Mouse (Mus musculus) limb, embryonic 12.5 days (tissue): ENCODE results near the gene Plcd1. TPM values are rescaled to one million over a fixed set of nuclear protein-coding genes. Genes with fewer than 3 reads are reported as not detected.

Source experiments
- ATAC-seq: fragments of 200-750 bp; cut with Nextera tagmentation; 2 replicates; pipeline ENCODE4 v1.8.0; 2017; ENCODE audit warnings: low read depth, moderate TSS enrichment; ENCODE audit not compliant: insufficient number of reproducible peaks, insufficient read depth, low FRiP score, low TSS enrichment
- H3K27ac ChIP-seq: fragments of 300-500 bp; sonication (generic); 2 replicates; pipeline ENCODE4 v1.5.1; 2016; ENCODE audit warnings: mild to moderate bottlenecking, moderate library complexity
- H3K27me3 ChIP-seq: fragments of 300-500 bp; sonication (generic); 2 replicates; pipeline ENCODE4 v1.6.1; 2016; ENCODE audit warnings: mild to moderate bottlenecking, moderate library complexity
- H3K36me3 ChIP-seq: fragments of 300-500 bp; sonication (generic); 2 replicates; pipeline ENCODE4 v1.6.1; 2016; ENCODE audit warnings: mild to moderate bottlenecking, moderate library complexity
- H3K4me1 ChIP-seq: fragments of 300-500 bp; sonication (generic); replicated peaks from 2 replicates; pipeline ENCODE4 v1.6.1; 2016
- H3K4me2 ChIP-seq: fragments of 300-500 bp; sonication (generic); 2 replicates; pipeline ENCODE4 v1.6.1; 2016; ENCODE audit warnings: mild to moderate bottlenecking, moderate library complexity
- H3K4me3 ChIP-seq: fragments of 300-500 bp; sonication (generic); replicated peaks from 2 replicates; pipeline ENCODE4 v1.5.1; 2016; ENCODE audit warnings: mild to moderate bottlenecking
- H3K9ac ChIP-seq: fragments of 300-500 bp; sonication (generic); replicated peaks from 2 replicates; pipeline ENCODE4 v1.6.1; 2016; ENCODE audit warnings: mild to moderate bottlenecking, moderate library complexity
- H3K9me3 ChIP-seq: fragments of 300-500 bp; sonication (generic); 2 replicates; pipeline ENCODE4 v1.6.1; 2016; ENCODE audit warnings: mild to moderate bottlenecking, moderate library complexity
- WGBS: fragments of 180-500 bp; shearing (Covaris S2); methylation state at CpG from one replicate; pipeline ENCODE4 v1.1.7; 2016; 5-methylcytosine and 5-hydroxymethylcytosine counted together
- polyA plus RNA-seq: library from polyadenylated mRNA; unstranded; fragments of >200 nt; fragmentation: Nextera tagmentation; extraction: Ambion mirVana; gene quantifications from 2 replicates; pipeline ENCODE4 v1.2.1, GENCODE M21; 2016

Gene Plcd1
- polyA plus RNA-seq, 1 experiment from 2014 or later, result 25.1 TPM

DNA sequence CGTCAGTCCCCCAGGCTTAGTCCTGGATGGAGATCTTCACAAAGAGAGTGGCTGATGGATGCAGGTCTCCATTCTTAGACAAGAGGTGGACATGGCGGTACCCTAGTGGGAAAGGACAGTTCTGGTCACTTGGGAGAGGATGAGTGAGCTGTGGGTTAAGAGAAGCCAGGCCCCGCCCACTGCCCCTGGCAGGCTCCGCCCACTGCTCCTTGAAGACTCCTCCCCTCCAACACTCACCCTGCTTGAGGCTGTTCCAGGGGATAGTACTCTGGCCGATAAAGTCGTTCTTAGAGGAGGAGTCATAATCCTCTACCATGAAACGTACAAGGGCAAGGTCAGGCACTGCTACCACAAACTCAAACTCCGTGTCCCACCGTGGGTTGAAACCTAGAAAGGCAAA, 21.5 kb downstream of the Plcd1 start:
- no peaks in the 10 kb centered on the region for H3K27me3 ChIP-seq

DNA sequence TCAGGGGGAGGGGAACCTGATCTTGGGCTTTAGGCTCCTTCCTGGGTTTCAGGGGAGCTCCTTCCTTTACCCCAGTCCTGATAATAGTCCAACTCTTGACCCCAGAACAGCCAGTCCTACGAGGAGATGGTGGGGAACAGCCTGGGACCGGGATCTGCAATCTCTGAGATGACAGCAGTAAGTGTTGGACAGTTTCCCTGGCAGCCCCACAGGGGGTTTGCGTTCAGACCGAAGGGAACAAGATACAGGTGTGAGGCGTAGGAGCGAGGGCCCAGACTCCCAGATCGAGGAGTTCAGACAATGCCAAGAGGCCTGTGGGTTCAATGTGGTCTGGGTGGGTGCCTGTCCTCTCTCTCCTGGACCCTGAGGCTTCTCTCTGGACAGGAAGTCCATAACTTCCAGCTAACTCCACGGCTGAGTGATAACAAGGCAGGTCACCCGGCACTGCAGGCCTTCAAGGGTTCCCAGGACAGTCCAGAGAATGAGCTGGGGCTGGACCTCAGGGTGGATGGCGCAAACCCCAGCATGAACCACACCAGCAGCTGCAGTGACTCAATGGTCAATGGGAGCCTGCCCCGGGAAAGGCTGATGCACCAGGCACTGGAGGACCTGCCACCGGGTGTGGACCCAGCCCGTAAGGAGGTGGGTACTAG, 23.0 kb downstream of the Plcd1 start:
- Histone ChIP-seq H3K4me2 (no peak overlapping the region), H3K27ac (no peak overlapping the region), H3K27me3 (no peaks in the 10 kb centered on the region), H3K9me3 (no peaks in the 10 kb centered on the region), H3K36me3 (peaks cover 43% of the 10 kb centered on the region), H3K4me3 (no peak overlapping the region), H3K4me1 (peaks cover 13% of the 10 kb centered on the region; the same call in 1 of the 2 replicates), H3K9ac (no peak overlapping the region)
- 85% methylated on average over 13 of the region's 13 CpGs for WGBS
- ATAC-seq, result no peak

More for the DNA sequence above, 21.5 kb downstream of the Plcd1 start:
- Histone ChIP-seq H3K36me3 (peaks cover 56% of the 10 kb centered on the region), H3K27ac (no peak overlapping the region), H3K4me1 (peaks cover 13% of the 10 kb centered on the region; the same call in 1 of the 2 replicates), H3K9ac (no peak overlapping the region), H3K4me3 (no peak overlapping the region), H3K4me2 (no peak overlapping the region), H3K9me3 (no peaks in the 10 kb centered on the region)
- ATAC-seq, result no peak
- 81% methylated on average over 9 of the region's 9 CpGs for WGBS

DNA sequence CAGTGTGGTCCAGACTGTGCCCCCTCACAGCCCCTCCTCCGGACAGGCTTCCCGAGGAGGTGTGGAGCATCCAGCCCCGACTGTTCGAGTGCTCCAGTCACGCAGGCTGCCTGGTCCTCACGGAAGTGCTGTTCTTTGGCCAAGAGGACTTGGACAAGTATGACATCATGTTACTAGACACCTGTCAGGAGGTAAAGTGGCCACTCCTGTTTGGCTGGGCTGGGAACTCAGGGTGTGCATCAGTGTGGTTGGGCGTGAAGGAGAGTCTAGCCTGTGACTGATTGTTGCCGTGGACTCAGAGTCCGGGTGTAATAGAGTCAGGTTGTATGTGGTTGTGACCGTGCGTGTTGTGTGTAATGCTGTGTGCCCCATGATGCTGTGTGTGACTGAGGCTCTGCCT, 25.0 kb downstream of the Plcd1 start:
- peaks cover 23% of the 10 kb centered on the region for H3K36me3 ChIP-seq
- H3K9me3 ChIP-seq, result no peaks in the 10 kb centered on the region
- no peaks in the 10 kb centered on the region for H3K27me3 ChIP-seq
- H3K4me1 ChIP-seq, result peaks cover 20% of the 10 kb centered on the region
- no peak overlapping the region for H3K9ac ChIP-seq
- no peak overlapping the region for H3K4me2 ChIP-seq
- 87% methylated on average over 11 of the region's 11 CpGs for WGBS
- H3K27ac ChIP-seq, result no peak overlapping the region
- no peak for ATAC-seq
- H3K4me3 ChIP-seq, result no peak overlapping the region

DNA sequence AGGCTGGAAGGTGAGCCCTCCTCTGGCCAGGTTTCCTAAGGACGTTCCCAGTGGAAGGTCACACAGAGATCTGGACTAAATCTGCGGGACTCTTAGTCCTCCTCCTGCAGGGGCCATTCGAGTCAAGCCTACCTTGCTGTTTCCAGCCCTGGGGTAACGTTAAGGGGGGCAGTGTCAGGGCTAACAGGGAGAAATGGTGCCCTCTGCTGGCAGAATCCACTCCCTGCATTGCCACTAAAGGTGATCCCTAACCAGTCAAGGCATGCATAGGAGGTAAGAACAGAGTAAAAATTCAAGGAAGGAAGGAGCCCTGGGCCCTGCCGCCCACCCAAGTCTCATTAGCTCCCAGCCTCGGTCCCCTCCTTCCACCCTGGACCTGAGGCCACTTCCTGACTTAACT, 25.7 kb downstream of the Plcd1 start:
- no peak overlapping the region for H3K9ac ChIP-seq
- no peaks in the 10 kb centered on the region for H3K27me3 ChIP-seq
- H3K36me3 ChIP-seq, result peaks cover 17% of the 10 kb centered on the region
- H3K4me1 ChIP-seq, result peaks cover 26% of the 10 kb centered on the region
- H3K9me3 ChIP-seq, result no peaks in the 10 kb centered on the region
- H3K4me2 ChIP-seq, result no peak overlapping the region
- H3K4me3 ChIP-seq, result no peak overlapping the region
- H3K27ac ChIP-seq, result no peak overlapping the region
- peak; percentile 58; the same call in 1 of the 2 replicates for ATAC-seq
- WGBS, result 3% methylated on average over 6 of the region's 6 CpGs

DNA sequence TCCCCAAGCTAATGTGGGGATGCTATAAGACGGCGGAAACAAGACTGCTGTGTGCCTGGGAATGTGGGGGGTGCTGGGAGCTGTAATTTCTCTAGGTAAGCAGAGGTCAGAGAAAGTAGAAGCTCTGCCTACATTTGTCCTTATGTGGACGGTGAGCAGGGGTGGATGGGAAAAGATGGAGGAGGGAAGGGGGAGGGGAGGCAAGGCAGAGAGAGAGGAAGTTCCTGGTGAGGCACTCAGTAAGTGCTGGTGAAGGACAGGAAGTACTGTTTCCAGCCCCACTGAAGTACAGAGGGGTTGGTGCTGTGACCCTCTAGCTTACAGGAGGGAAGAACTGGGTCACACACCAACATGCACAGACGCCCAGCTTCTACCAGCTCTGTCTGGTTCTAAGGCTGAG, 29.0 kb downstream of the Plcd1 start:
- Histone ChIP-seq H3K27me3 (peaks cover 3% of the 10 kb centered on the region; the same call in 1 of the 2 replicates), H3K4me2 (no peak overlapping the region), H3K4me3 (no peak overlapping the region), H3K27ac (no peak overlapping the region), H3K9ac (no peak overlapping the region), H3K36me3 (no peaks in the 10 kb centered on the region; the same call in 1 of the 2 replicates), H3K9me3 (no peaks in the 10 kb centered on the region), H3K4me1 (peaks cover 29% of the 10 kb centered on the region)
- 60% methylated on average over 4 of the region's 4 CpGs for WGBS
- ATAC-seq, result no peak

DNA sequence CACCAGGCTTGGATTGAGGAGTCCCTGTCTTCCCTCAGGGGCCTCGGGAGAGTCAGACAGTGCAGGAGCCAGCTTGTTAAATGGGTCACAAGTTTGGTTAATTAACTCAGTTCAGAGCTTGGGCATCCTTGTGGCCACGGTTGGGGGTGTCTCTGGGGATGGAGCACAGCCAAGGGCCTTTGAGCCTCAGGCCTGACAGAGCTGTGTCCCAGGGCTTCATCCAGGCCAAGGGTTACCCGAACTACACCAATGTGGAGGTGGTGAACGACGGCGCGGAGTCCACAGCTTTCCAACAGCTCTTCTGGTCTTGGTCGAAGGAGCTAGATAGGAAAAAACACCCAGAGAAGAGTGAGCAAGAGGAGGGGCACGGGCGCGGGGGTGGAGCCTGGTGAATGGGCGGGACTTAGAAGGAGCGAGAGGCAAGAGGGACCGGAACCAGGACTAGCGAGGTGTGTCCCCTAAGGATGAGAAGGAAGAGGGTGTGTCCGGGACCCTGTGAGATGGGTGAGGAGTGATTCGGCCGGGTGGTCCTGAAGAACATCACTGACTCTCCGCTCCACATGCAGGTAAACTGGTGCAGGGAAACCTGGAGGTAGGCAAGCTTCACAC, 30.2 kb downstream of the Plcd1 start:
- no peak overlapping the region for H3K9ac ChIP-seq
- H3K27ac ChIP-seq, result no peak overlapping the region
- 29% methylated on average over 19 of the region's 19 CpGs for WGBS
- no peak for ATAC-seq
- H3K4me2 ChIP-seq, result peak overlapping the region; percentile 22
- H3K4me3 ChIP-seq, result no peak overlapping the region
- H3K27me3 ChIP-seq, result peaks cover 3% of the 10 kb centered on the region; the same call in 1 of the 2 replicates
- H3K9me3 ChIP-seq, result no peaks in the 10 kb centered on the region
- H3K36me3 ChIP-seq, result no peaks in the 10 kb centered on the region; the same call in 1 of the 2 replicates
- peaks cover 29% of the 10 kb centered on the region for H3K4me1 ChIP-seq

DNA sequence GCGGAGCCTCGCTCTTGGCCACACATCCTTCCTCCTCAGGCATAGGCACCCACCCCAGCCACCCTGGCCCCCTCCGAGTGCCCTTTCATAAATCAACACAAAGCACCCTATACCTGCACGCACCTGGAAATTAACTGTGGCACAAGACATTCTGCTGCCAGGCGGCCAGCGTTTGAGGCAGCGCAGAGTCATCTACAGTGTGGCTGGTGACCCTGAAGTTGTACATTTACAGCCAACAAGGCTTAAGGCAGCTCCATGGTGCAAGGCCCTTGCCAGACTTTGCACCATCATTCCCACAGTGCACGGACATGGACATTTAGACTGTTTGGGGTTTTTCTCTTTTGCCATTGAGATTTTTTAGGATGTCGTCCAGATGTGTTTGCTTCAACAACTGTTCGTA, 32.6 kb downstream of the Plcd1 start:
- Histone ChIP-seq H3K4me2 (no peak overlapping the region), H3K9ac (no peak overlapping the region), H3K4me1 (peaks cover 21% of the 10 kb centered on the region), H3K36me3 (no peaks in the 10 kb centered on the region; the same call in 1 of the 2 replicates), H3K27me3 (peaks cover 3% of the 10 kb centered on the region; the same call in 1 of the 2 replicates), H3K9me3 (no peaks in the 10 kb centered on the region), H3K27ac (no peak overlapping the region), H3K4me3 (no peak overlapping the region)
- 89% methylated on average over 10 of the region's 10 CpGs for WGBS
- ATAC-seq, result no peak

DNA sequence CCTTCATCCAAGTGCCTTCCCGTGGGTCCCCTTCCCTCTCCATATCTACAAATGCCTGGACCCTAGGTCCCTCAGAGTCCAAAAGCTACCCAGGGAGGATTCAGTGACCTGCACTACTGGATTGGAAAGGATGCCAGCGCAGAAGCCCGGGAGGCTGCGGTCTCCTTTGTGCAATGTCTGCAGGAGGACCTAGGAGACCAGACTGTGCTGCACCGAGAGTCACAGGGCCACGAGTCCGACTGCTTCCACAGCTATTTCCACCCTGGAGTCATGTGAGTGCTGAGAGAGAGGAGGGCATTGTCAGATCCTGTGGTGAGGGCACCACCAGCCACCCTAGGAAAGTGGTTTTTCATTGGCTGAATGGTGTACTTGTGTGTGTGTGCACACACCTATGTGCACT, 35.1 kb downstream of the Plcd1 start:
- Histone ChIP-seq H3K27me3 (peaks cover 3% of the 10 kb centered on the region; the same call in 1 of the 2 replicates), H3K27ac (no peak overlapping the region; the same call in 1 of the 2 replicates), H3K9me3 (no peaks in the 10 kb centered on the region), H3K4me1 (peaks cover 21% of the 10 kb centered on the region), H3K36me3 (no peaks in the 10 kb centered on the region; the same call in 1 of the 2 replicates), H3K9ac (no peak overlapping the region), H3K4me3 (no peak overlapping the region), H3K4me2 (no peak overlapping the region)
- WGBS, result 79% methylated on average over 7 of the region's 7 CpGs
- no peak for ATAC-seq

DNA sequence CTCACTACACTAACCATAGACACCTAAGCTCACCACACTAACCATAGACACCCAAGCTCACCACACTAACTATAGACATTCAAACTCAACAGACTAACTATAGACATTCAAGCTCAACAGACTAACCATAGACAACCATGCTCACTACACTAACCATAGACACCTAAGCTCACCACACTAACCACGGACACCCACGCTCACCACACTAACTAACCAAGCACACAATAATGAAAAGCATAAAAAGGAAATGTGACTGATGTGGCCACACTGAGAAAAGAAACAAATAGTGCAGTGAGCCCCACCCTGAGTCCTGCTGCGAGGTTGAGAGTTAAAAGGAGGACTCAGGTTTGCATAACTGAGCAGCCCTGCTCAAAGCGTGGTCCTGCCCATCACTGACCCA, 38.0 kb downstream of the Plcd1 start:
- no peak overlapping the region for H3K4me3 ChIP-seq
- no peak overlapping the region for H3K4me2 ChIP-seq
- no peak overlapping the region for H3K9ac ChIP-seq
- no peaks in the 10 kb centered on the region for H3K36me3 ChIP-seq
- H3K4me1 ChIP-seq, result peaks cover 31% of the 10 kb centered on the region
- peaks cover 4% of the 10 kb centered on the region; the same call in 1 of the 2 replicates for H3K27me3 ChIP-seq
- no peak overlapping the region for H3K27ac ChIP-seq
- ATAC-seq, result no peak
- no peaks in the 10 kb centered on the region for H3K9me3 ChIP-seq
- 87% methylated on average over 4 of the region's 4 CpGs for WGBS

DNA sequence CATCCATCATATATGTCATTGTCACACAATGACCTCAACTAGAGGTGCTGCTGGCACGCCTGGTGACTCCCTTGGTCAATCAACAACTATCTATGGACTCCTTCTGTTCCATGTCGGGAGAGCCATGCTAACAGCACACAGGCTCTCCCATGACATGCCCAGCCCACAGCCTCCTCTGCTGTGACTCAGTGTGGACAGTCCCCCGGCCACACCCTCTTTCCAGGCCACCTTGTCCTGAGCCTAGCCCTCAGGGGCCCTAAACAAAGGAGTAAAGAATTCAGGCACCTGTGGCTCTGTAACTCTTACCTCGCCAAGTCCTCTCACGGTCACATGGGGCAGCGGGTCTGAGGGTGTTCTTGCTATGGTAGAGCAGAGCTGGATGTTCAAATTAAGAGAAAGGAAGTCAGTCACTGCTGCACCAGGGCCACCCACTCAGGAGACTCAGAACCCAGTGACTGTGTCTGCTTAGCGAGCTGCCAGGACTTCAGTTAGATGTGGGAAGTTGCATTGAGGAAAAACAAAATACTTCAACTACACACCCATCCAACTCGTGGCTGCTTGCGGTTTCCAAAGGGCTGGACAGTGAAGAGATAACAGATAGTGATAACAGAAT, 39.2 kb downstream of the Plcd1 start:
- H3K4me2 ChIP-seq, result peak overlapping the region; percentile 73
- H3K36me3 ChIP-seq, result no peaks in the 10 kb centered on the region
- peaks cover 31% of the 10 kb centered on the region for H3K4me1 ChIP-seq
- H3K9ac ChIP-seq, result no peak overlapping the region
- no peak overlapping the region for H3K27ac ChIP-seq
- peak overlapping the region; percentile 53 for H3K4me3 ChIP-seq
- WGBS, result 83% methylated on average over 9 of the region's 9 CpGs
- no peaks in the 10 kb centered on the region for H3K9me3 ChIP-seq
- no peak for ATAC-seq
- H3K27me3 ChIP-seq, result peaks cover 4% of the 10 kb centered on the region; the same call in 1 of the 2 replicates

DNA sequence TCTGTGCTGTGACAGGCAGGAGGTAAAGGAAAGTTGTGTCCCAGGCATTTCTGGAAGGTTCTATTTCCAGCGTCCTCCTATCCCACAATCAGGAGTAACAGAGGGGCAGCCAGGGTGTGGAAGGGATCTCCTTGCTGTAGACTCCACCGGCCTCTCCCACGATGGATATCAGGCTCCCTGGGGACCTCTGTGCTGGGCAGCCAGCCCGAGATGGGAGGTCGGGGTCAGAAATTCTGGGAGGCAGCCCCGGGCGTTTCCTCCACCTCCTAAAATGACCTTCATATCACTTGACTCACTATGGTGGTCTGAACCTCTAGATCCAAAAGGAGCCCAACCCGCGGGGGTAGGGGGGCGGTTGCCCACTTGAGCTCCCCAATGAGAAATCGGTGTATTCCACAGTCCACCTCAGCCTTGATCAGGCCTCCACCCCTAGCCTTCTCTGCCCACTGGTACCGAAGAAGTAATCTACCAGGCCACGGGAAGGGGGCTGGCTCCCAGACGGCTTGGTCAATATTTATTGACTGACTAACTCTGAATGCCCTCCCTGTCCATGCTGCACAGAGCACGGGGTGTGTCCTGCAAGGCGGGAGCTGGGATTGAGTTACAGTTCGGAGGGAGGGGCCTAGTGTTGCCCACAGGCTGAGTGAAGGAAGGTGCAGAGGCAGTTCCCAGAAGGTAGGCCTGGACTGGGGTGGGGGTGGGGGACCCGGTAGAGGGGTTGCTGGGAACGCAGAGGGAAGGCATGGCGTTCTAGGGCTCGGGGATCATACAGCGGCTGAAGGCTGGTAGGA, 41.0 kb downstream of the Plcd1 start, which contains the start of gene Vill:
TSS of gene Vill (plus strand) at position 625 of the 791 bp plus-strand sequence.
- H3K27me3 ChIP-seq, result peaks cover 4% of the 10 kb centered on the region; the same call in 1 of the 2 replicates
- H3K4me3 ChIP-seq, result peak within 1 kb of the TSS; percentile 53
- H3K27ac ChIP-seq, result peak within 1 kb of the TSS; percentile 78
- H3K4me1 ChIP-seq, result peaks cover 31% of the 10 kb centered on the region
- no peaks in the 10 kb centered on the region for H3K36me3 ChIP-seq
- ATAC-seq, result peak; percentile 95
- H3K4me2 ChIP-seq, result peak within 1 kb of the TSS; percentile 73
- peak within 1 kb of the TSS; percentile 71 for H3K9ac ChIP-seq
- H3K9me3 ChIP-seq, result no peaks in the 10 kb centered on the region
- 17% methylated on average over 22 of the region's 22 CpGs for WGBS
